Mouse (Mus musculus) myocyte (in vitro differentiated cells): Measurements from ENCODE around the gene Uqcr11.

Experiments used
- MAX ChIP-seq: IDR thresholded peaks from one replicate; pipeline ENCODE4 v1.6.1; 2011; ENCODE audit warnings: low read depth, mild to moderate bottlenecking, control low read depth
- MYOD1 ChIP-seq, 3 experiments: IDR thresholded peaks; one replicate each; pipeline ENCODE4 v1.6.1; 2011; ENCODE audit warnings: control low read depth in 2 of 3, low read depth in 2 of 3, mild to moderate bottlenecking in 2 of 3, moderate library complexity in 1 of 3; ENCODE audit not compliant: insufficient read length in 2 of 3, control insufficient read depth in 1 of 3
- POLR2A ChIP-seq: IDR thresholded peaks from one replicate; pipeline ENCODE4 v1.6.1; 2011; ENCODE audit warnings: low read depth, mild to moderate bottlenecking, control low read depth, moderate library complexity; ENCODE audit not compliant: insufficient read length
- REST ChIP-seq: IDR thresholded peaks from one replicate; pipeline ENCODE4 v1.6.1; 2011; ENCODE audit warnings: mild to moderate bottlenecking, control low read depth, moderate library complexity; ENCODE audit not compliant: insufficient read depth, insufficient read length
- SRF ChIP-seq: IDR thresholded peaks from one replicate; pipeline ENCODE4 v1.6.1; 2011; ENCODE audit warnings: low read depth; ENCODE audit not compliant: control insufficient read depth, insufficient read length
- TCF12 ChIP-seq: IDR thresholded peaks from one replicate; pipeline ENCODE4 v1.6.1; 2011; ENCODE audit warnings: mild to moderate bottlenecking, control low read depth; ENCODE audit not compliant: poor library complexity, insufficient read depth, severe bottlenecking

- TF ChIP-seq MYOD1 (IDR thresholded peaks at IDR 0.05; ENCODE audit: control insufficient read depth in 1 of 3, insufficient read length in 2 of 3, low read depth in 2 of 3), result peak in 1 of 3 experiments; percentile 80
- no peak for TF ChIP-seq SRF
- no peak for TF ChIP-seq POLR2A
- TF ChIP-seq TCF12, result no peak
- no peak for TF ChIP-seq REST
- TF ChIP-seq MAX, result no peak
These were observed 21.3 kb downstream of the Uqcr11 start for GRCm38 (mm10) chr10:80385310-80385709.
